8 mouse cellular contexts compared by ENCODE assay signal in the genomic region with DNA sequence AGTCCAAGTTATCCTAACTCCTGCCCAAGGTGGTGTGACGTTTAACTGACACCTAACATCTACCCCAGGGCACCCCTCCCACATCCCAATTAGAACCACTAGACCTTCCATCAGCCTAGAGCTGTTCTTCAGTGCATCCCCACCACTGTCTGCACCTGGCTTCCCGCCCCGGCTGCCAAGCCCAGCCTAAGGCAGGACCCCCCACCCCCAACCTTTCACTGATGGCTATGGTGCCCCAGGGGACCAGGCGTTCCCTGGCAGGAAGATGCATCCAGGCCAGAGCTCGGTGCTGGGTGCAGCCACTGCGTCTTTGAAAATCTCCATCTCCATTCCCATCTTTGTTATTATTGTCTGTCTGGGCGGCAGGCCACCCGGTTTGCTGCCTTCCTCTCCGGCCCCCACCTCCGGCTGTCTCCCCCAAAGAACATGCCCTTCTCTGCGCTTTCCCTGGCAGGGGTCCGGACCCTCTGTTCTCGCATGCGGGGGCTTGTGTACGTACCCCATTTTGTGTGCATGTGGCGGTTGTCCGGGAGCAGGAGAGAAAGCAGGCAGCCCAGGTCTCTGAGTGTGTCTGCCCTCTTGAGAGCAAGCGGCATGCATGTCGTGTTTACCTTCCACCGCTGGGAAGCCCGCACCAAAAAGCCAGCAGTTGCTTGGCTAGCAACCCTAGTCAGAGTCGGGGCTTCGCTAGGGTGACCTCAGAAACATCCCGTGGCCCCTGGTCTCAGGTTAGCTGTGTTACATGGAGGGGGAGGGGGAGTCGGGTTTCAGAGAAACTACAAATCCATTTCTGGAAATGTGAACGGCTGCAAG.
DNase-seq lines count a peak whose midpoint lies in the region; ATAC-seq and TF ChIP-seq lines count a peak whose summit lies in the region.

No protein-coding gene starts in this region.

- no peak overlapping the region for H3K27ac ChIP-seq in kidney, postnatal 0 days
- H3K27ac ChIP-seq in hindbrain, embryonic 13.5 days, result peak overlapping the region; percentile 95
- peak overlapping the region; percentile 93 for H3K27ac ChIP-seq in midbrain, embryonic 13.5 days

- TF ChIP-seq CTCF in kidney, postnatal 0 days (IDR thresholded peaks at IDR 0.05; ENCODE audit: low read depth), result no peak; the same call in 1 of the 2 replicates

- WGBS in kidney, postnatal 0 days, result 23% methylated on average over 26 of the region's 26 CpGs
- WGBS in hindbrain, embryonic 13.5 days, result 3% methylated on average over 26 of the region's 26 CpGs
- 5% methylated on average over 26 of the region's 26 CpGs for WGBS in midbrain, embryonic 13.5 days

- DNase-seq in kidney, postnatal 0 days (ENCODE audit: low spot score), result peak; percentile 50
- DNase-seq in kidney, adult 8-10 months, result no peak
- peak; percentile 56 for DNase-seq in embryo, embryonic 10.5 days (ENCODE audit: low spot score)
- DNase-seq in layer of hippocampus, adult 8-10 months (ENCODE audit: low spot score in 2 of 2), result no peak
- DNase-seq in gastrocnemius, postnatal 14 days, result no peak
- DNase-seq in ovary, postnatal 36 days (ENCODE audit: low spot score), result no peak

- peak overlapping the region; percentile 97 for H3K4me2 ChIP-seq in kidney, postnatal 0 days (ENCODE audit: low read length)
- peak overlapping the region; percentile 88 for H3K4me2 ChIP-seq in hindbrain, embryonic 13.5 days
- peak overlapping the region; percentile 93 for H3K4me2 ChIP-seq in midbrain, embryonic 13.5 days (replicated peaks)

- no peak overlapping the region for H3K9ac ChIP-seq in kidney, postnatal 0 days (ENCODE audit: low read depth, low read length)
- H3K9ac ChIP-seq in hindbrain, embryonic 13.5 days, result peak overlapping the region; percentile 99
- H3K9ac ChIP-seq in midbrain, embryonic 13.5 days (replicated peaks), result peak overlapping the region; percentile 97

- no peak for ATAC-seq in kidney, postnatal 0 days (replicated peaks; ENCODE audit: low FRiP score, low read depth)
- ATAC-seq in hindbrain, embryonic 13.5 days (ENCODE audit: low FRiP score), result peak; percentile 22; the same call in 1 of the 2 replicates
- ATAC-seq in midbrain, embryonic 13.5 days, result no peak

- intact Hi-C loops in gastrocnemius, postnatal 14 days (cut with DNase I; ENCODE audit: low total_unique reads), result no loop called here

- H3K4me3 ChIP-seq in kidney, postnatal 0 days (replicated peaks; ENCODE audit: low read depth, low read length), result peak overlapping the region; percentile 78; the same call in 1 of the 2 replicates
- peak overlapping the region; percentile 97 for H3K4me3 ChIP-seq in hindbrain, embryonic 13.5 days
- H3K4me3 ChIP-seq in midbrain, embryonic 13.5 days (replicated peaks), result peak overlapping the region; percentile 96

- H3K27me3 ChIP-seq in kidney, postnatal 0 days (ENCODE audit: insufficient read depth, low read length), result no peaks in the 10 kb centered on the region
- no peaks in the 10 kb centered on the region for H3K27me3 ChIP-seq in hindbrain, embryonic 13.5 days
- H3K27me3 ChIP-seq in midbrain, embryonic 13.5 days, result no peaks in the 10 kb centered on the region

- H3K4me1 ChIP-seq in kidney, postnatal 0 days (replicated peaks; ENCODE audit: insufficient read depth, low read length), result peaks cover 18% of the 10 kb centered on the region
- peaks cover 58% of the 10 kb centered on the region for H3K4me1 ChIP-seq in hindbrain, embryonic 13.5 days (replicated peaks)
- peaks cover 59% of the 10 kb centered on the region for H3K4me1 ChIP-seq in midbrain, embryonic 13.5 days (replicated peaks)

- no peaks in the 10 kb centered on the region for H3K9me3 ChIP-seq in kidney, postnatal 0 days (replicated peaks; ENCODE audit: low read length)
- H3K9me3 ChIP-seq in hindbrain, embryonic 13.5 days, result no peaks in the 10 kb centered on the region
- no peaks in the 10 kb centered on the region for H3K9me3 ChIP-seq in midbrain, embryonic 13.5 days

- no peaks in the 10 kb centered on the region for H3K36me3 ChIP-seq in kidney, postnatal 0 days (ENCODE audit: insufficient read depth, low read length)
- H3K36me3 ChIP-seq in hindbrain, embryonic 13.5 days, result no peaks in the 10 kb centered on the region
- H3K36me3 ChIP-seq in midbrain, embryonic 13.5 days, result no peaks in the 10 kb centered on the region

Comparison
In these comparisons a context has a peak if more than half of its experiments do, and no peak if none do; other contexts are left out.
1. DNase-seq: peak in kidney, postnatal 0 days (single experiment) and embryo, embryonic 10.5 days (single experiment); none in kidney, adult 8-10 months (0 of 2), layer of hippocampus, adult 8-10 months (0 of 2), gastrocnemius, postnatal 14 days (single experiment) and ovary, postnatal 36 days (single experiment).
2. Peak in every context shown above with its lines, with median percentiles within 50 percentile points of each other: H3K4me2 ChIP-seq and H3K4me3 ChIP-seq.